Mouse (Mus musculus): Measurements from ENCODE around the gene Cyp2b10. TPM values are rescaled to one million over a fixed set of nuclear protein-coding genes. Genes with fewer than 3 reads are reported as not detected.
"Not testable (repeated sequence)": the region's sequence is repeated elsewhere in the genome, so short reads cannot be mapped to it uniquely, and the experiment has no call there.

Cyp2b10 gene
- polyA plus RNA-seq, 1 experiment from 2014 or later, result not detected

DNA sequence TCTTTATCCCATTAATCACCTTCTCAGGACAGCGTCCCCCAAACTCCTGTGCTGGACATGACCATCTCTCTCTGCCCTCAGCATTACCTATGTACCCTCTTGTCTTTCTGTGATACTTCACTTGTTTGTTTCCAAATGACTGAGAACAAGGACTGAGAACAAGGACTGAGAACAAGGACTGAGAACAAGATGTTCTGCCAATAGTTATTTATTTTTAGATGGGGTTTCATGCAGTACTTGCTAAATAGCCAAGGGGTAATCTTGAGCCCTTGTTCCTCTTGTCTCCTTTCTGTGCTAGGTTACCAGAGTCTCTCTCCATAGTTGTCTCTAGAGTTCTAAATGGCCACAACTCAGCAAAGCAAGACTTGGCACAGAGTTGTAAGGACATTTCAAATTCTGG lies 13.1 kb upstream of the Cyp2b10 start:
- Histone ChIP-seq H3K9me3 (replicated peaks) (no peaks in the 10 kb centered on the region), H3K4me1 (no peaks in the 10 kb centered on the region), H3K9ac (no peak overlapping the region), H3K4me2 (replicated peaks) (no peak overlapping the region), H3K36me3 (no peaks in the 10 kb centered on the region), H3K4me3 (no peak overlapping the region), H3K27ac (no peak overlapping the region), H3K27me3 (no peaks in the 10 kb centered on the region)
- no peak for ATAC-seq (ENCODE audit: low FRiP score)
- WGBS, result 80% methylated on average over 1 of the region's 1 CpGs

- Histone ChIP-seq H3K36me3 (no peaks in the 10 kb centered on the region), H3K27ac (no peak overlapping the region), H3K27me3 (no peaks in the 10 kb centered on the region), H3K4me2 (replicated peaks) (no peak overlapping the region), H3K9me3 (replicated peaks) (no peaks in the 10 kb centered on the region), H3K9ac (no peak overlapping the region), H3K4me1 (no peaks in the 10 kb centered on the region), H3K4me3 (no peak overlapping the region)
- ATAC-seq (ENCODE audit: low FRiP score), result no peak
- 86% methylated on average over 3 of the region's 3 CpGs for WGBS
These were observed 9.7 kb upstream of the Cyp2b10 start for GRCm38 (mm10) chr7:25887758-25888157.

- Histone ChIP-seq H3K9me3 (replicated peaks) (0 out of 2 replicates have a peak, but pooled peaks cover 3% of the 10 kb centered on the region), H3K4me1 (no peaks in the 10 kb centered on the region), H3K27ac (no peak overlapping the region), H3K4me3 (no peak overlapping the region), H3K27me3 (no peaks in the 10 kb centered on the region), H3K36me3 (no peaks in the 10 kb centered on the region), H3K4me2 (replicated peaks) (no peak overlapping the region), H3K9ac (no peak overlapping the region)
- ATAC-seq (ENCODE audit: low FRiP score), result no peak
- WGBS, result 69% methylated on average over 5 of the region's 5 CpGs
These were observed 4.3 kb upstream of the Cyp2b10 start for GRCm38 (mm10) chr7:25893159-25893558.

DNA sequence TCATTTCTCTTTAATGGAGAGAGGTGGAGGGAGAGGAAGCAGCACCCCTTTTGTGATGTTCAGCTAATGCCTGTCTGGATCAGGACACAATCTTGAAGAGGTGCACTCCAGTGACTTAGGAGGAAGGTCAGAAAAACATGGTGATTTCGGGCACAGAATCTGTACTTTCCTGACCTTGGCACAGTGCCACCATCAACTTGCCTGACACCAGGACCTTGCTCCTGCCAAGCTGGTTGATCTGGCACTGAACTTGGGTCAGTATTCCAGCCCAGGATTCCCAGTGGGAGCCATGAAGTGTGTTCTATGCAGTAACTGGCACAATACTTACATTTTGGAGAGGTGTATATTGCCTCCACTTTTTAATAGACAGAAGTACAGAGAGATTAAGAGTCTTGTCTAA lies 2.3 kb upstream of the Cyp2b10 start:
- H3K4me2 ChIP-seq (replicated peaks), result no peak overlapping the region
- H3K9ac ChIP-seq, result no peak overlapping the region
- no peaks in the 10 kb centered on the region for H3K36me3 ChIP-seq
- H3K27ac ChIP-seq, result no peak overlapping the region
- WGBS, result 74% methylated on average over 1 of the region's 1 CpGs
- H3K27me3 ChIP-seq, result no peaks in the 10 kb centered on the region
- no peaks in the 10 kb centered on the region for H3K4me1 ChIP-seq
- ATAC-seq (ENCODE audit: low FRiP score), result no peak
- peaks cover 4% of the 10 kb centered on the region; the same call in 1 of the 2 replicates for H3K9me3 ChIP-seq (replicated peaks)
- H3K4me3 ChIP-seq, result no peak overlapping the region

- Histone ChIP-seq H3K4me1 (no peaks in the 10 kb centered on the region), H3K27ac (no peak overlapping the region), H3K36me3 (no peaks in the 10 kb centered on the region), H3K27me3 (no peaks in the 10 kb centered on the region), H3K9ac (no peak overlapping the region), H3K4me3 (no peak overlapping the region), H3K4me2 (replicated peaks) (no peak overlapping the region), H3K9me3 (replicated peaks) (peaks cover 4% of the 10 kb centered on the region; the same call in 1 of the 2 replicates)
- 91% methylated on average over 7 of the region's 7 CpGs for WGBS
- no peak for ATAC-seq (ENCODE audit: low FRiP score)
These were observed 644 bp downstream of the Cyp2b10 start for GRCm38 (mm10) chr7:25898064-25898463.

- Histone ChIP-seq H3K4me3 (no peak overlapping the region), H3K4me2 (replicated peaks) (no peak overlapping the region), H3K9me3 (replicated peaks) (peaks cover 10% of the 10 kb centered on the region), H3K36me3 (no peaks in the 10 kb centered on the region), H3K9ac (no peak overlapping the region), H3K4me1 (no peaks in the 10 kb centered on the region), H3K27ac (no peak overlapping the region), H3K27me3 (no peaks in the 10 kb centered on the region)
- no peak for ATAC-seq (ENCODE audit: low FRiP score)
- 69% methylated on average over 8 of the region's 8 CpGs for WGBS
These were observed 4.8 kb downstream of the Cyp2b10 start for GRCm38 (mm10) chr7:25902061-25902690.

- WGBS, result 35% methylated on average over 13 of the region's 14 CpGs
- Histone ChIP-seq H3K9ac (no peak overlapping the region), H3K4me3 (no peak overlapping the region), H3K27ac (no peak overlapping the region), H3K36me3 (no peaks in the 10 kb centered on the region), H3K9me3 (replicated peaks) (peaks cover 6% of the 10 kb centered on the region), H3K4me2 (replicated peaks) (no peak overlapping the region), H3K4me1 (no peaks in the 10 kb centered on the region), H3K27me3 (no peaks in the 10 kb centered on the region)
- ATAC-seq (ENCODE audit: low FRiP score), result no peak
These were observed 5.7 kb downstream of the Cyp2b10 start for GRCm38 (mm10) chr7:25903156-25903555.

DNA sequence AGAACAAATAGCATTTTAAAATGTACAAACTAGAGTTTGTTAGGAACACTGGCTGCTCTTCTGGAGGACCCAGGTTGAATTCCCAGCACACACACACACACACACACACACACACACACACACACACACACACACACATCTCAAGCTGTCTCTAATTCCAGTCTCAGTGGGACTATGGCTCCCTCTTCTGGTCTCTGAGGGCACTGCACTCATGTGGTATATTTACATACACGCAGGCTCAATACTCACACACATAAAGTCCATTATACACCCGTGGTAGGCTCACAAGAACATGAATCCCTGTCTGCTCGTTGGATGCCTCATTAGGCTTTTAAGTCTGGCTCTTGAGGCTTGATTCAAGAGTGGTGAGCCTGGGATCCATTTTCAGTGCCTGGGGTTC lies 6.6 kb downstream of the Cyp2b10 start:
- no peak for ATAC-seq (ENCODE audit: low FRiP score)
- Histone ChIP-seq H3K27me3 (no peaks in the 10 kb centered on the region), H3K27ac (no peak overlapping the region), H3K9me3 (replicated peaks) (peaks cover 6% of the 10 kb centered on the region), H3K4me1 (no peaks in the 10 kb centered on the region), H3K4me3 (no peak overlapping the region), H3K36me3 (no peaks in the 10 kb centered on the region), H3K4me2 (replicated peaks) (no peak overlapping the region), H3K9ac (no peak overlapping the region)
- 44% methylated on average over 3 of the region's 3 CpGs for WGBS

DNA sequence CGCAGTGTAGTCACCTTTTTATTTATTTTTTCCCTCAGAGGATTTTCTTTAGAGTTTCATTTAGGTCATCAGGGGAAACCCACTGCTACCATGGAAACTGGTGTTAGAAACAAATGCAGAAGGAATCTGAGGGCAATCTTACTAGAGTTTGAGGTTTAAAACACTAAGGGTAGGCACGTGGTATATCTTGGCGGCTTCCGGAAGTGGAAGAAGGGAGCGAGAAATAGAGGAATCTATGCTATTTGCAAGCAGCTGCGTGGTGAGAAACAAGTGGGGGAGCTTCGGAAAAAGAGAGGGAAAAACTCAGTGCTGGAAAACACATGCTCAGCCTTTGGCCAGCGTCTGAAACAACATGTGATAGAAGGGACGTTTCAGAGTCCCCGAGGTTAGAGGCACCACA lies 7.1 kb downstream of the Cyp2b10 start:
- H3K4me1 ChIP-seq, result no peaks in the 10 kb centered on the region
- no peaks in the 10 kb centered on the region for H3K27me3 ChIP-seq
- no peak overlapping the region for H3K4me2 ChIP-seq (replicated peaks)
- no peak overlapping the region for H3K27ac ChIP-seq
- WGBS, result 67% methylated on average over 10 of the region's 10 CpGs
- no peak for ATAC-seq (ENCODE audit: low FRiP score)
- H3K9ac ChIP-seq, result no peak overlapping the region
- no peaks in the 10 kb centered on the region for H3K36me3 ChIP-seq
- H3K4me3 ChIP-seq, result no peak overlapping the region
- peaks cover 6% of the 10 kb centered on the region for H3K9me3 ChIP-seq (replicated peaks)

GRCm38 (mm10) chr7:25907380-25907779 lies 10.0 kb downstream of the Cyp2b10 start:
- no peaks in the 10 kb centered on the region for H3K4me1 ChIP-seq
- H3K4me3 ChIP-seq, result no peak overlapping the region
- no peak overlapping the region for H3K4me2 ChIP-seq (replicated peaks)
- H3K27ac ChIP-seq, result no peak overlapping the region
- no peaks in the 10 kb centered on the region for H3K36me3 ChIP-seq
- ATAC-seq (ENCODE audit: low FRiP score), result no peak
- 75% methylated on average over 6 of the region's 6 CpGs for WGBS
- H3K9me3 ChIP-seq (replicated peaks), result peaks cover 6% of the 10 kb centered on the region
- no peaks in the 10 kb centered on the region for H3K27me3 ChIP-seq
- H3K9ac ChIP-seq, result no peak overlapping the region

DNA sequence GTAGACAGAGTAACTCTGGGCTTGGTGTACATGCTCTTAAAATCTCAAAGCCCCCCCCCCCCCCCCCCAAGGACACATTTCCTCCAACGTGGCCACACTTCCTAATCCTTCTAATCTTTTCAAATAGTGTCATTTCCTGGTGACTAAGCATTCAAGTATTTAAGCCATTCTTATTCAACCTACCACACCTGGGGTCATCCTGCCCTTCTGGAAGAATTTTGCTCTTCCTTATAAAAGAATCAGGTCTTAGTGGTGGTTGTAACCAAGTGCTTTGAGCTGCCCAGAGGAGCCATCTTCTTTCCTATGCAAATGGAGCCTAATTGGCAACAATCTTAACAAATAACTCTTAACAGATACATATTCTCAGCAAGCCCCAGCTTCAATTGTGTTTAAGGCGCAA lies 12.6 kb downstream of the Cyp2b10 start:
- no peak overlapping the region for H3K4me2 ChIP-seq (replicated peaks)
- no peaks in the 10 kb centered on the region for H3K4me1 ChIP-seq
- H3K36me3 ChIP-seq, result no peaks in the 10 kb centered on the region
- no peak overlapping the region for H3K27ac ChIP-seq
- H3K27me3 ChIP-seq, result no peaks in the 10 kb centered on the region
- 91% methylated on average over 2 of the region's 2 CpGs for WGBS
- ATAC-seq (ENCODE audit: low FRiP score), result no peak
- peaks cover 6% of the 10 kb centered on the region for H3K9me3 ChIP-seq (replicated peaks)
- H3K9ac ChIP-seq, result no peak overlapping the region
- no peak overlapping the region for H3K4me3 ChIP-seq

- Histone ChIP-seq H3K36me3 (no peaks in the 10 kb centered on the region), H3K4me3 (no peak overlapping the region), H3K4me2 (replicated peaks) (no peak overlapping the region), H3K9ac (no peak overlapping the region), H3K4me1 (no peaks in the 10 kb centered on the region), H3K9me3 (replicated peaks) (no peaks in the 10 kb centered on the region; the same call in 1 of the 2 replicates), H3K27me3 (no peaks in the 10 kb centered on the region), H3K27ac (no peak overlapping the region)
- WGBS, result 78% methylated on average over 1 of the region's 1 CpGs
- no peak for ATAC-seq (ENCODE audit: low FRiP score)
These were observed 18.7 kb downstream of the Cyp2b10 start for GRCm38 (mm10) chr7:25916116-25916515.

DNA sequence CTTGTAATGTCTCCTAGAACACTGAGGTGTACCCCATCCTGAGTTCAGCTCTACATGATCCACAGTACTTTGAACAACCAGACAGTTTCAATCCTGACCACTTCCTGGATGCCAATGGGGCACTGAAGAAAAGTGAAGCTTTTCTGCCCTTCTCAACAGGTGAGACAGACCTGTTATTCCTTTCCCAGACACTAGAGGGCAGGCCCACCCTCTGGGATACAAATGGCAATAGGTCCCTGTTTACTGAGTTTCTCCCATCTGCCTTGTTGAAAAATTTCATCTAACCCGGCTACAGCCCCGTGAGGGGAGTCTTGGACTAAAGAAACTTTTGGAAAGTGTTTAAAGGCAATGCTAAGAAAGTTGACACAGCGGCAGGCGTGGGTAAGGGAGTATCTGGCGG lies 19.9 kb downstream of the Cyp2b10 start:
- not testable (repeated sequence) for H3K27ac ChIP-seq; ATAC-seq (ENCODE audit: low FRiP score); H3K27me3 ChIP-seq; H3K9me3 ChIP-seq (replicated peaks); H3K4me1 ChIP-seq; H3K9ac ChIP-seq; H3K4me3 ChIP-seq; H3K4me2 ChIP-seq (replicated peaks); H3K36me3 ChIP-seq
- 68% methylated on average over 5 of the region's 5 CpGs for WGBS

Data from hindbrain, embryonic 12.5 days (tissue).